Mouse (Mus musculus) brown adipose tissue, adult 24 weeks (tissue): ENCODE results near the gene Cluh. TPM values are rescaled to one million over a fixed set of nuclear protein-coding genes. Genes with fewer than 3 reads are reported as not detected.

Source experiments
- H3K27ac ChIP-seq: fragments of 200-500 bp; replicated peaks from 2 replicates; pipeline ENCODE4 v1.5.1; 2012; ENCODE audit warnings: low read depth, mild to moderate bottlenecking, low read length
- H3K4me1 ChIP-seq: fragments of 200-500 bp; 2 replicates; pipeline ENCODE4 v1.6.1; 2012; ENCODE audit warnings: low read length, mixed read lengths; ENCODE audit not compliant: control insufficient read depth, insufficient read depth, insufficient read length
- H3K4me3 ChIP-seq: fragments of 200-500 bp; 2 replicates; pipeline ENCODE4 v1.5.1; 2012; ENCODE audit warnings: low read depth, mild to moderate bottlenecking, low read length, moderate library complexity; ENCODE audit not compliant: insufficient read depth
- polyA plus RNA-seq: library from polyadenylated mRNA; stranded (reverse); fragments of >200 nt; gene quantifications from 2 replicates; pipeline ENCODE4 v1.2.4, GENCODE M21; 2012; ENCODE audit not compliant: missing spikeins, insufficient read depth, insufficient read length

Cluh gene
- polyA plus RNA-seq, 1 experiment, result 174 TPM

DNA sequence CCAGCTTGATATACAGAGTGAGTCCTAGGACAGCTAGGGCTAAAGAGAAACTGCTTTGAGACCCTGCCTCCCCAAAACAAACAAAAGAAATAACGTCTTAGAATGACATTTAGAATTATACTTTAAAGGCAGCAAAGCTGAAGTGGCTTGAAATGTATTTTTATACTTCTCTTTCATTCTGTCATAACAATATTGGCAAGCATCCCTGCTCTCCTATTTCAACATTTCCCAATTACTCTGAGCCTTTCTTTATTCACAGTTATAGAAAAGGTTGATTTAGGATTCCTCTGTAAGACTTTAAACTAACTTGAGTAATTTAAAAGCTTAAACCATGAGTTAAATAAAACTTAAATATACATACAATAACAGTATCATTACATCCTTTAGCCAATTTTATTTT lies 42.9 kb downstream of the Cluh start:
- peaks cover 2% of the 10 kb centered on the region; the same call in 1 of the 2 replicates for H3K4me1 ChIP-seq
- 0 out of 2 replicates have a peak overlapping the region, but pooled peaks have one; percentile 8 for H3K27ac ChIP-seq
- H3K4me3 ChIP-seq, result no peak overlapping the region

DNA sequence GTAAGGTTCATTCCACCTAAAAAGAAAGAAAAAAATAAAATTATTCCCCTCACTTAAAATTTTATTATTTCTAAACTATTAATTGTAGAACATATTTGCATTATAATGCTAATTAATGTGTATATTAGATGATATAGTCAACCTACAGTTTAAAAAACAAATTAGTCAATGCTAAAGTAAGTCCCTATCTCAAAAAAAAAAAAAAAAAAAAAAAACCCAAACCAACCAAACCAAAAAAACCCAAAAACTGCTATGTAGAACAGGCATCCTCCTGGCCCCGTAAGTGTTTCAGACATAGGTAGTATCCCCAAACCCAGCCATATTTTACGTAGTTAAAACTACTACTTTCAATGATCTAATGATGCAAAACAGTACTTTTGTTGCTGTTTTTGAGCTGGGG lies 50.2 kb downstream of the Cluh start:
- Histone ChIP-seq H3K27ac (no peak overlapping the region), H3K4me1 (no peaks in the 10 kb centered on the region; the same call in 1 of the 2 replicates), H3K4me3 (no peak overlapping the region)

DNA sequence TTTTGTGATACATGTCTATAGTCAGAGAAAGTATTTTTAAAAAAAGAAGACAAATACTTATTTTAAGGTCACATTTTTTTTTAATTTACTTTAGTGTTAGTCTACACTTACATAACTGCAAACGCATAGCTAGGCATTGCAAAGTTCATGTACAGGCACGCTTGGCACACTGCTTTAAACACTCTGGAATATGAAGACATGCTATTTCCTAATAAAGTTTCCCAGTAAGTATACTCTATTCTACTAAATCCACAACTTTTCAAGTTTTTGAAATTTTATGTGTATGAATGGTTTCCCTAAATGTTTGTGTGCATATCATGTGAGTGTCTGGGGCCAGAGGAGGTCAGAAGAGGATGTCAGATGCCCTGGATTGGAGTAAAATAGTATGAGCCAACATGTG lies 54.8 kb downstream of the Cluh start:
- no peak overlapping the region for H3K27ac ChIP-seq
- H3K4me3 ChIP-seq, result no peak overlapping the region
- H3K4me1 ChIP-seq, result peaks cover 2% of the 10 kb centered on the region

DNA sequence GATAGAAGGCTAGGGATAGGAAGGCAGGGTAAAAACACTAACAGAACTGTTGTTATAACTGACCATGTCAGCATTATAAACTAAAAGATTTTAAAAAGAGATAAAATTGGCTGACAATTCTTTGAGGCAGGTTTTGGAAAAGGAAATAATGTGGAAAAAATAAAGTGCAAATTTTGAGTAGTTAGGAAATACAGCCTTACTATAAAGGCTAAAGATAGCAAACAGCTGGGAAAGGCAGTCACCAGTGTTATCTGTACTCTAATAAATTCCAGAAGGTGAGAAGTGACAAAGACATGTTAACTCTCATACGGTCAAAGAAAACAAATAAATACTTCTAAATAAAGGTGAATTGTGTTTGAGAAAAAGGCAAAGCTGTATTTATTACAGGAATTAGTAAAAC lies 59.5 kb downstream of the Cluh start:
- H3K4me1 ChIP-seq, result peaks cover 11% of the 10 kb centered on the region
- no peak overlapping the region for H3K4me3 ChIP-seq
- no peak overlapping the region for H3K27ac ChIP-seq

DNA sequence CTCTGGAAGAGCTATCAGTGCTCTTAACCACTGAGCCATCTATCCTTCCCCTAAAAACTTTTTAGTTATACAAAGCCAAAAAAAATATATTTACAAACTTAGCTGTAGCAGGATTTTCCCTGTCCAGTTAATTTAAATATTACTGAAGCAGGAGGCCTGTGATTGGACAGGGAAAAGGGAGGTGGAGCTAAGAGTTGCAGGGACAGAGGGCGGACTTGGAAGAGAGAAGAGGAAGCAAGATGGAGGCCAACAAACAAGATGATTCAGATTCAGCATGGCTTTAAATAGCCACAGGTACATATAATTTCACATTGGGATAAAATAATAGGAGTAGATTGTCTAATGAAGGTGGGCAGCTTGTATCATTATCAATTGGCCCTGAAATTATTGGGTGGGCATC lies 61.4 kb downstream of the Cluh start:
- Histone ChIP-seq H3K4me3 (no peak overlapping the region), H3K4me1 (peaks cover 11% of the 10 kb centered on the region), H3K27ac (no peak overlapping the region)

DNA sequence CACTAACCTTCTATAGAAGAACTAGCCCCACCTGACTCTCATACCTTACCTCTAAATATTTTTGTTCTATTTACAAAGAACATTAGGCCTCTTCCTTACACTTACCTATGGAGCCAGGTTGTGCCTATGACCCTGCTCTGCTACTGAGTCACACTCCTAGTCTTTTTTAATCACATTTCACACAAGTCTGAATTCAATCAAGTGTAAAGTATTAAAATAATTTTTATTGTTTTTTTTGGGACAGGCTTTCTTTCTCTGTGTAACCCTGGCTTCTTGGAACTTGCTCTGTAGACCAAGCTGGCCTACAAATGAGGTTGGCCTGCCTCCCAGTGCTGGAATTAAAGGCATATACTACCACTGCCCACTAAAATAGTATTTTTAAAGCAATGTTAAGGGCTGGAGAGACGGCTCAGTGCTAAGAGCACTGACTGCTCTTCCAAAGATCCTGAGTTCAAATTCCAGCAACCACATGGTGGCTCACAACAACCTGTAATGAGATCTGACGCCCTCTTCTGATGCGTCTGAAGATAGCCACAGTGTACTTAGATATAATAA lies 66.8 kb downstream of the Cluh start:
- H3K4me1 ChIP-seq, result peaks cover 21% of the 10 kb centered on the region
- H3K27ac ChIP-seq, result no peak overlapping the region
- no peak overlapping the region for H3K4me3 ChIP-seq

Other genes with a start within 250 kb of the Cluh start
- 2.2 and 4.5 TPM in 2 replicates for gene Rap1gap2, start 38.6 kb upstream of the Cluh start, polyA plus RNA-seq
- not detected in 2 replicates for gene Ccdc92b, start 29.9 kb upstream of the Cluh start, polyA plus RNA-seq
- 53.3 and 55.7 TPM in 2 replicates for gene Pafah1b1, start 75.2 kb downstream of the Cluh start, polyA plus RNA-seq
- gene Mettl16, start 121.3 kb downstream of the Cluh start, polyA plus RNA-seq, result 11.1 and 12.7 TPM in 2 replicates
- gene Mnt, start 181.4 kb downstream of the Cluh start, polyA plus RNA-seq, result 5.6 and 6.2 TPM in 2 replicates
- gene Sgsm2, start 247.6 kb downstream of the Cluh start, polyA plus RNA-seq, result 2.6 and 3.0 TPM in 2 replicates
- 7.0 and 8.4 TPM in 2 replicates for gene Tsr1, start 248.6 kb downstream of the Cluh start, polyA plus RNA-seq